Mouse (Mus musculus) lung, postnatal 14 days (tissue): Measurements from ENCODE around the gene Heg1.

Experiments
- DNase-seq: peaks from one replicate; pipeline ENCODE4 v3.0.0; 2021

Gene Heg1

GRCm38 (mm10) chr16:33776766-33777529 lies 92.8 kb downstream of the Heg1 start:
- DNase-seq = no peak

DNA sequence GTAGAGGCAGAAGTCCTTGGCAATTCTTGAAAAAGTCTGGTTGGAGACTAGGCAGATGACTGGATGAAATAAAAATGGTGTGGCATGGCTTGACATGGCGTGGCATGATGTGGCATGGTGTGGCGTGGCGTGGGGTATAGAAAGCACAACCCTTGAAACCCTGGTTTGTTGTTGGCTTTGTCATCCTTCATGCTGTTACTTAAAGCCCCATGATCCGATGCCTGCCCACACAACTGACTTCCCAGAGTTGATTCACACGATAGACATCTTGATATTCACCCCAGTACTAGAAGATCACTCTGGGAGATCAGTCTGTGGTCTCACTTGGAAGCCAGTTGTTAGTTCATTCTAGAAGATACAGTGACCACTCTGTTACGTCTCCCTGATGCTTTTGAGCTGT lies 93.4 kb downstream of the Heg1 start:
- no peak for DNase-seq

DNA sequence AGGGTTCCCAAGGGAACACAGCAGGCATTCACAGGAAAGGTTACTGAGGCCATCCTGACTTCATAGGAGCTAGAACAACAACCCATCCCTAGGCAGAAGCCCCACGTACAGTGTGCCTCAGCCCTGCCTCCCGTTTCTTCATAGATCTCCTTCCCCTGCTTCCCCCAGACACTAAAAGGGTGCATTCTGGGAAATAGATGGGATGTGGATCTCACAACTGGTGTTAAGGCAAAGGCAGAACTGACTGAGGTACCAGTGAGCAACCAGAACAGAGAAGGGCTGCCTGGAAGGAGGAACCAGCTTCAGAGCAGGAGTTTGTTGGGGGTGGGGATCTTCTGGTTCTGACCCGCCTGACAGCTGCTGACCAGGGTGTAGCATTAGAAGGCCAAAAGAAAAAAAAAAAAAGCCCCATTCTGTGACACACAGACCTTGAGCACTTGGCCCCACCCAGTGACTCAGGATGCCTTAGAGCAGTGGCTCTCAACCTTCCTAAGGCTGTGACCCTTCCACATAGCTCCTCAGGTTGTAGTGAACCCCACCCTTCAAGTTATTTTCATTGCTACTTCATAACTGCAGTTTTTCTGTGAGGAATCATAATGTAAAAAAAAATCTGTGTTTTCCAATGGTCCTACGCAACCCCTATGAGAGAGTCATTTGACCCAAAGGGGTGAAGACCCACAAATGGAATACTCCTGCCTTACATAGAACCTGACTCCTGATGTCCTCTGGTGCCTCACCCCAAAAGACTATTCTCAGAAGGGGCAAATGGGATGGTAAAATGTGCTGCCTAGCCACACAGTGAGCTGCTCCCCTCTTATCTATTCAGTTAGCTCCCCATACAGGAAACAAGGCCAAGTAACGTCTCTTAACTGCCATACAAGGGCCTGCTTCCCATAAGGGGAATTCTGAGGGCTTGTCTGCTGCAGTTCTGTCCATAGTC lies 97.9 kb downstream of the Heg1 start:
- DNase-seq = no peak

DNA sequence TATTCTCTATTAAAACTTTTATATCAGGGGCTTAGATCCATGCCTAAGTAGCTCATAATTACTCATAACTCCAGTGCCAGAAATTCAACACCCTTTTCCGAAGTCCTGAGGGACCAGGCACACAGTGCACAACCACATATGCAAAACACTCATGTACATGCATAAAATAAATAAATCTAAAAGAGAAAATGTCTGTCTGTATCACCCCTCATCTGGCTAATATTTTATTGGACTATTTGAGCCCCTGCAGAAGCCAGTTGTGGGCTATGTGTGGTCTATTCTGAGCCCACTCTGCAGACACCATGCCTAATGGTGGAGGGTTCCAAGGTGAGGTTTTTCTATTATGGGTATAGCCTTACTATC lies 98.5 kb downstream of the Heg1 start:
- no peak for DNase-seq

DNA sequence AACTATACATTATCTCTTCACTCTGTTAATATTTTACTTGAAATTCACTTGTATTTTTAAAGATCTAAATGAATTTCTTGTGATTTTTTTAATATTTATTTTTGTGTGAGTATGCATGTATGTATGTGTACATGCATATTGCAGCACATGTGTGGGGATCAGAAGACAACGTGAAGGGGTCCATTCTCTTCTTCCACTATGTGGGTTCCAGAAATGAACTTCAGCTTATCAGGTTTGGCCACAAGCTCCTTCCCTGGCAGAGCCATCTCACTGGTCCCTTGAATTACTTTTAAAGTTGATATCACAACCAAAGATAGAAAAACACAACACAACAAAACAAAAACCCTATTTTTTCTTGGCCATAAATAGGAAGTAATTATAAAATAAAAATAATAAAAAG lies 100.4 kb downstream of the Heg1 start:
- DNase-seq = no peak

- no peak for DNase-seq
These were observed 101.0 kb downstream of the Heg1 start for GRCm38 (mm10) chr16:33785092-33785704.

GRCm38 (mm10) chr16:33786657-33787390 lies 102.7 kb downstream of the Heg1 start:
- no peak for DNase-seq

GRCm38 (mm10) chr16:33793846-33794791 lies 109.9 kb downstream of the Heg1 start, which contains the start of gene Muc13:
Gene Muc13 (plus strand): TSS chr16:33794037.
- no peak for DNase-seq

DNA sequence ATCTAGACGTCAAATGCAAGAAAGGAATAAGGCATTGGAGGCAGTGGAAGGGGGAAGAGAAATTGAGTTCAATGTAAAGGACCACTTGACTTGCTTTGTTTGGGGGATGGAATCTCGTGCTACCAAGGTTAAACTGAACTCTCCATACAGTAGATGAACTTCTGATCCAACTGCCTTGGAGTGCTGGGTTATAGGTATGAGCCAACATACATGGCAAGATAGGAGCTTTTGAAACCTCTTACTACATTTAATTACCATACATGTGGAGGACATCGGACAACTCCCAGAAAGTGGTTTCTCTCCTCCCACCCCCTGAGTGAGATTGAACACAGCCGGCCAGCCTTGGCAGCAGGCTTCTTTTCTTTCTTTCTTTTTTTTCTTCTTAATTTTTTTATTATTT lies 110.9 kb downstream of the Heg1 start:
- no peak for DNase-seq

DNA sequence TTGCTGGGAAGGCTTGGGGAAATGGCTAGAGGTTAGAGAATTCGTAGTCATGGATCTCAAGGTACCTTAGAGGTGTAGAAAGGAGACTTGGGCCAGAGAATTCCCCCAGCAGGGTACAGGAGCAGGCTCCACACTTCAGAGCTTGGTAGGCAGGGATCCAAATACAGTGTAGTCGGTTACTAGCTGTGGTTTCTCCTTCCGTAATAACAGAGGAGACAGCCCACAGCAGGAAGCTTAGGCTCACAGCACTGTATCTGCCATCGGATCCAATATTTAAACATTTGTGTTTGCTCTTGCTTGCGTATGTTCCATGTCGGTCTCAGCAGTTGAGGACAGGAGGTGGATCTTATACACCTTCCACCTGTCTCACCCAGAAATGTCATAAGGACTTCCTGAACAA lies 111.7 kb downstream of the Heg1 start:
- DNase-seq = no peak

- no peak for DNase-seq
These were observed 112.6 kb downstream of the Heg1 start for GRCm38 (mm10) chr16:33796756-33797155.

DNA sequence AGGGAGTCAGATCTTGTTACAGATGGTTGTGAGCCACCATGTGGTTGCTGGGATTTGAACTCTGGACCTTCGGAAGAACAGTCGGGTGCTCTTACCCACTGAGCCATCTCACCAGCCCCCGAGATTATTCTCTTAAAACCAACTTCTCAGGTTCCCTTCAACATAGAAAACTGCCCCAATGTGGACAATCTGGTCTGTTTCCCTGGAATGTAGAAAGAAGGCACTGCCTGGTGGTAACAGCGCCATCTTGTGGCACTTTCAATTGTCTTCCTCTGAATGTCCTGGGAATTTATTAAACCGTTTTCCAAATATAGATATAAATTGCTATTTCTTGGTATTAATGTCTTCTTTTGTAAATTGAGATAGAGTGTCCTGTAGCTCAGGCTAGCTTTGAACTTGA lies 113.7 kb downstream of the Heg1 start:
- peak; percentile 80 for DNase-seq

GRCm38 (mm10) chr16:33810002-33810401 lies 125.8 kb downstream of the Heg1 start:
- DNase-seq = no peak

GRCm38 (mm10) chr16:33818413-33819165 lies 134.4 kb downstream of the Heg1 start:
- DNase-seq = no peak

GRCm38 (mm10) chr16:33820269-33821178 lies 136.4 kb downstream of the Heg1 start:
- peak; percentile 94 for DNase-seq
